Mouse (Mus musculus) cerebellum, adult 11 months (tissue): ENCODE data around the gene 0610012G03Rik.
A peak's percentile ranks its signal among the peaks of the same experiment; 100 is the strongest.

ENCODE experiments used
- DNase-seq: peaks from one replicate; pipeline ENCODE4 v3.0.0; 2022

Gene 0610012G03Rik

DNA sequence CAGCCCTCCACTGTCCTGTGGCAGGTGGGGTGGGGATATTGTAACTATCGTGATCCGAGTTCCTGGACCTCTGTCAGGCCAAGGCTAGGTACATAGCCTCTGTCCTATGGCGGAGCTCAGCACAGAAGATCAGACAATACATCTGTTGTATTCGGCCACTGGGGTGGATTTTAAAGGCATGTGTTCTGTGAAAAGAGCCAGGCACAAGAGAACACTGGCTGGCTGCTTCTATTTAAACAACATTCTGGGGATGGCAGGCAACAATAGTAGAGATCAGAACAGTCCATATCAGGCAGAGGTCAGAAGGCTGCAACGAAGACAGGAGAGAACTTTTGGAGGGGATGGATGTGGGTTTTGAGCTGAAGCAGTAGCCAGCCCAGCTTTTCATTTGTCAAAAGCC, 16.0 kb downstream of the 0610012G03Rik start:
- DNase-seq, result peak; percentile 34

DNA sequence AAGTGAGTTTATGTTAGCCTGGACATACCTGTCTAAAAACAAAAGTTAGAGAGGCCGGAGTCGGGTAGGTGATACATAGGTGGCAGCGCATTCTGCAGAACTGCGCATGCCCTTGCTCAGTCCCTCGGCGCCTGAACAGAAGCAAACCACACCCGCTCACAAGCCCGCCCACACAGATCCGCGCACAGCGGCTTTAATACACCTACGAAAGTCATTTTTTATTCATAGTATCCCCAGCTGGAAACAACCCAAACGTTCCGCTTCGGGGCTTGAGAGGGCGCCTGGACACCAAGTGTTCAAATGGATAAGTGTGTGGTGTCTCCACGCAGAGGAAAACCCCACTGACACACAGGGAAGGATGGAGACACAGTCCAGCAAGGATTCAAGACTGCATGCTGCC, 17.0 kb downstream of the 0610012G03Rik start:
- DNase-seq, result no peak

DNA sequence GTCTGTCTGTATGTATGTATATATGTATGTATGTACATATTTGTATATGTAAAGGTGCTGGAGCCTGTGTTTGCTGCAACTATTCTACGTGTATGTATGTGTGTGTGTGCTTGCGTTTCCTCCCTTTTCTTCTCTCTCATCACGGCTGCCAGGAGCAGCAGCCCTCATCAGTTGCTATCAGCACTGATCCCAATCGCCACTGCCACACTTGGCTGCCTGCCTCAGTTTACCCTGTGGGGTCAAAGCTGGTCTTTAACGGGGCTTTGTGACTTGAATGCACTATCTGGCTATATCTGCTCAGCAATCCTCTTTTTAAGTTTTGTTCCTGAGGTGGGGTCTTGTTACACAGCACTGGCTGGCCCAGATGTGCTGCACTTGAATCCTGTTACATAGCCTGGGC, 20.9 kb downstream of the 0610012G03Rik start:
- no peak for DNase-seq

DNA sequence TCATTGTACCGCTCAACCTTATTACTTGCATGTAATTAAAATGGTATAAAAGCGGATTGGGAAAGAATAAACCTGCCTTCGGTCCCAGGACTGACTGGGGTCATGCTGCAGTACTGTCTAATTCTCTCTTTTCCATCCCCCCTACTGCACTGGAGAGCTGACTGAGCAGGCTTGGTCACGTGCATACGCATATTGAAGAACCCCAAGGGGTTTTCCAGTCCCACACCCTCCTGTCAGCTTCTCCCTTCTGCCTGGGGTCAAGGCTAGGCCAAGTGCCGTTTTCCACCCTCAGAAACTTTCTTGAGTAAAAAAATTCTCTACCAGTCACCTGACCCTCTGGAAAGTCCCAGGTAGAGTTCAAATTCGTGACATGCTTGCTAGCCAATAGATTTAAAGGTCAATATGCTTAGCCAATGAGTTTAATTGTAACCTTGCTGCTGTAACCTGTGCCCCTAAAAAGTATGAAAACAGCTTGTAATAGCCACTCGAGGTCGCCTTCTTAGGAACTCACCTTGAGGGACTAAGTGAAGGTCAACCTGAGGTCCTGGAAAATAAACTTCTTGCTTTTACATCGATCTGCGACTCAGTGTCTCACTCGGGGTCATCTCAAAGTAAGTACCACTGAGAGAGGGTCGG, 21.6 kb downstream of the 0610012G03Rik start:
- no peak for DNase-seq

DNA sequence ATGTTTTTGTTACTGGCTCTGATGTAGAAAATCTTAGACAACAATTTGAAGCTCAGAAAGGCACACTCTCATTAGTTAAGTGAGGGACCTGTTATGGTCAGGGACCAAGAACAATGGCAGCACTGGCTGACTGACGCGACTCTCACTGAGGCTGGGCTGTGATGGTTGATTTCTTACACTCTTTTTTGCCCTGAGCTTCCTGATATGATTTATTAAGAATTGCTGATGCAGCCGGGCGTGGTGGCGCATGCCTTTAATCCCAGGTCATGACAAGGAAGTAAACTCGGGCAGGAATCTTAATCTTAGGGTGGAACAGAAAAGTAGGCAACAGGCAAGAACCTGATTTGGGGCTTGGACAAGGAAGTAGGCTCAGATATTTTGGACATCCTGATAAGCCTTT, 22.2 kb downstream of the 0610012G03Rik start:
- DNase-seq, result no peak

DNA sequence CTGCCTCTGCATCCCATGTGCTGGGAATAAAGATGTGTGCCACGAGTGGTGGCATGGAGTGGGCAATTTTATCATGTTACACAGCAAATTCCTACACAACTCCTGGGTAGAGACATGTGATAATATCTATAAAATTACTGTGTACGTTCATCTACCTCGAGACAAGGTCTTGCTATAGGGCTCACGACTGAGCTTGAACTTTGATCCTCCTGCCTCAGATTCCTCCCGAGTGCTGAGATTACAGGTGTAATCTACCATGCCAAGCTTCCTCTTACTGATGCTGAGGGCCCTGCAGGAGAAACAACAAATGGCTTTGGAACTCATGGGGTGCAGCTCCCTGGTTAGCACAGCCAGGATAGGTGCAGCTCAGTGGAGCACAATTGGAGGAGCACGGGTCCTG, 23.9 kb downstream of the 0610012G03Rik start:
- DNase-seq, result no peak

DNA sequence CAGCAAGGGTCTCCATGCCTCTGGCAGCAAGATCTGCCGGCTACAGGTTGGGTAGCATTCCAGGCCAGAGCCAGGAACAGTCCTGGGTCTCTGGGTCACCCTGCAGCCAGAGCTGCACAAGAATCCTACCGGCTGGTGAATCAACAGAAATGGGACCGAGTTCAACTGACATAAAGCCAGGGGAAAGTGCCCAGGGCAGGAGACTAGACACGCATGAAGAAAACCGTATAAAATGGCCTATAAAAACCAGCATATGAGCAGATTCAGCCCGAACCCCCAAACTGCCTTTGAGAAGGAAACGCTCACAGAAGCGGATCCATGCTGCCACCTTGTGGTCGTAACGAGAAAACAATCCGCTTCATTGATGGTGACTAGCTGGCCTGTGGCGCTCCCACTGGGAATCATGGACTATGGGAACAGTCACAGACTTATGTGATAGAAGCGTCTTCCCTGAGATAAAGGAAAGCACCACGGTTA, 30.0 kb downstream of the 0610012G03Rik start:
- DNase-seq, result peak; percentile 85

DNA sequence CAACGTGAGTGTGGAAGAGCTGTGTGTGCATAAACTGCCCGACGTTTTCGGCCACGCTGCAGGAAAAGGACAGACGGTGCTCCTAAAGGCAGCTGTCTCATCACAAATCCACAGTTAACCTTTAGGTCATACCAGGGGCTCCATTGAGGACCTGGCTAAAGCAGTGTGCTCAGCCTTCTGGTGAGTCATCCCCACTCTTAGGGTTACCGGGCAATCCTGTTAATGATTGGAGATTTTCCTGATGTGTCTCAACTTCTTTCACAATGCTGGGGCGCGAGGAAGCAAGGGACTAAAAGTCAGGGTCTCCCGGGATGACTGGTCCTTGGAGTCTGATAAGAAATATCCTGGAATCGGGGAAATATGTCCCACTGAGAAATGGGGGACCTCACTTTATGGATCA, 30.5 kb downstream of the 0610012G03Rik start:
- DNase-seq, result no peak

DNA sequence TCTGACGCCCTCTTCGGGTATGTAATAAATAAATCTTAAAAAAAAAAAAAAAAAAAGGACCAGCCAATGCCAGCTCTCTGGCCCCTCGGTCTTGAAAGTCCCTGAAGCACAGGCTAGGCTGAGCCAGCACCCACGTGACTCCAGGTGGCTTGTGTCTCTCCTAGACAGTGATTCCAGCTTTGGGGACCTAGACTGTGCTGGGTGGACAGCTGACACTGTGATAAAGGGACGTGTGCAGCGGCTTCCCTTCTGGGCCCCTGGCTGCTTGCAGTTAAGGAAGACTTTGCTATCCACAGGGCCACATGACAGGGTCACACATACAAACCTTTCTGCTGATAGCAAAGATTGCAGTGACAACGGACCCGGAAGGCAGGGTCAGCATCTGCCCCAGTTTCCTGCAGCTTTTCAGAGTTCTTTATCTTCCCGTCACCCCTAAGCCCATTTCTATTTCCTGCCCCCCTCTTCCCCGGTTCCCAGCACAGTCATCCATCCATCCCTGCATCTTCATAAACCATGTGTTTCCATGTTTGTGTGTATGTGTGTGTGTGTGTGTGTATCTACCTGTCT, 37.9 kb downstream of the 0610012G03Rik start:
- DNase-seq, result no peak

DNA sequence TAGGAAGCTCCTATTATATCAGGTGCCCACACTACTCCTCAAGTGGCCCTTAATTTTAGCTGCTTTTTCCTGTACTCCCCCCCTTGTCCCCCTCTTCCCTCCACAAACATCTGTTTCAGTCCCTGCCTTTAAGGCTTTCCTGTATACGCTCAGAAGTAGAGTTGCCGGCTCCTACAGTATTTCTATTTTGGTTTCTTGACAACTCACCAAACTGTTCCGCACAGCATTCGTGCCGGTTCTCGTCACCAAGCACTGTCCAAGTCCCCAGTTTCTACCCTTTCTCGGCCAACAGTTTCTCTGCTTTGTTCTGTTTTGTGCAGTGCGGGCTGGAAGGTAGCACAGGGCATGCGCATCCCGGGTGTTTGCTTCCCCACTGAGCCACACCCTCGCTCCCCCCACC, 39.3 kb downstream of the 0610012G03Rik start:
- no peak for DNase-seq

DNA sequence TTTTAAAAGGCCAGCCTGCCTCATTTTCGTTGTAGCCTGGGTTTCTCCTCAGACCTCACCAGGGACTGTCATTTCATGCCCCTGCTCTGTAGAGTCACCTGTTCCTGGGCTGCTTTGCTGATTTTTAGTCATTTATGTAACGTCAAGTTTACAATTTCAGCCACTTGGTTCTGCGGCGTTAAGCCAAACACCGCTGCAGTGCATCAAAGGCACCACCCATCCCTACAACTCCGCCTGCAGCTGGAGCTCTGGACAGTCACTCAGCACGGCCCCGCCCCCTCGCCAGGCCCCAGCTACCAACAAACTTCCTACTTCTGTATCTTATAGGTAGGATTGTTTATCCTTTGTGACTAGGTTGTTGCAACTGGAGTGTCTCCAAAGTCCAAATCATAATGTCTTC, 41.4 kb downstream of the 0610012G03Rik start:
- no peak for DNase-seq

DNA sequence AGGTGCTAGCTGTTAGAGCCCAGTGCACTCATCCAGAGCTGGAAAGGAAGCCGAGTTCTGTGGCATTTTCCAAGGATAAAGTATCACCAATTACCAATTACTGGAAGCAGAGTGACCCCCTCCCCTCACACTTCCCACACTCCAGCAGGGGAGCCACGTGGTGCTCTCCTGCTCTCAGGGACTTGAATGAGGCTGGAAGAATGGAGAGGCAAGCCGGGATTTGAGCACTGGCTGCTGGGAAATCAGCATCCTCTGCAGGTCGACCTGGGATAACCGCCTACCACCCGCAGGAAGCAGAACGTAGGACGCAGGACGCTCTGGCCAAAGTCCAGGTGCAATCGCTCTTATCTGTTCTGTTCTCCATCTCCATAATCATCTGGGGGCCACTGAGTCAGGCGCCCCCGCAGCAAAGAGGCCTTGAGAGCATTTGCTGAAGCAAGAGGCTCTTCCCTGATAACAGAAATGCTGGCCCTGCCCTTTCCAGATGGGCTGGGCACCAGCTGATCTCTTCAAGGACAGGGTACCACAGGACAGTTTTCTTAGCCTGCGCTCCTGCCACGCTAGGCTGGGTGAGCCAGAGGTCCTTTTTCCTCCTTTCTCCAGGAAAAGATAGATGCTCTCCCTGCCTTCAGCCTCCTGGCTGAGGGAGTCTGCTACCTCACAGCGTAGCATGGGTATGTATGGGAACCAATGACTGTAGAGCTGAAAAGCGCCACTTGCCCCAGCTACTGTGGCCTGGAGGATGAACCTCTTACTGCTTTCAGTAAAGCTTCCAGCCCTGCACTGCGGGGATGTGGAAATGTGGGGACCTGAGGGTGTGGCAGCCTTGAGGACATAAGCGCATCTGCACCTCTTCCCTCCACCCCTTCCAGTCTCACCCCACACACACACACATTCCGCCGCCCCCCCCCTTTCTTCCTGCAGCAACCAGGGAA, 42.1 kb downstream of the 0610012G03Rik start:
- no peak for DNase-seq

DNA sequence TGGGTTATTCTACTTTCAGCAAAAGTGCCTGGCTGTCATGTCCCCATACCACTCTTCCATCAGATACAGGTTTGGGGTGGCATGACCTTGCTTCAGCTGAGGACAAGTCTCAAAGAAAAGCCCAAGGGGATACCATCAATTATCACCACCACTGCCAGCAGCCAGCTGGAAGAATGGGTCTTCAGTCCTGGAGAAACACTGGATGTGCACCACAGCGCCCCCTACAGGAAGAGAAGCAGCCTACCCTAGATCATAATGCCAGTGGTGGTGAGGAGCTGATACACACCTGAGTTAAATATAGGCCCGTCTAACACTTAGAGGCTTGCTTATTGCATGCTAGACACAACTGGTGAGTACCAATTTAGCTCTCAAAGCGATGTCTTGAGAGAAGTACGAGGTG, 43.0 kb downstream of the 0610012G03Rik start:
- no peak for DNase-seq

DNA sequence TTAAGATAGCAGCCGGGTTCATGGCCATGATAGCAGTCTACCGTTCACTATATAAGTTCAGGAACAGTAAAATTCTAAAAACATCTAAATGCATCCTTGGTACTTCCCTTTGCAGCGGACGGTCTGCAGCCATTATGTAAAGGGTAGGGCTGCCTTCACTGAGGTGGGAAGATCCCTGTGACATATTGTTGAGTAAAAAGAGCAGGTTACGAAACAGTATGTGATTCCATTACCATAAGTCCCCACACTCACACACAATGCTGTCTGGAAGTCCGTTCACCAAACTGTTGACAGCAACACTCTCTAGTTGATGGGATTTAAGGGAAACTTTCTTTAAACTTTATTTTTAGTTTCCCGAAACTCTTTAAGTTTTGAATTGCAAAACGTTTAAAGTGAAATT, 45.1 kb downstream of the 0610012G03Rik start:
- no peak for DNase-seq

DNA sequence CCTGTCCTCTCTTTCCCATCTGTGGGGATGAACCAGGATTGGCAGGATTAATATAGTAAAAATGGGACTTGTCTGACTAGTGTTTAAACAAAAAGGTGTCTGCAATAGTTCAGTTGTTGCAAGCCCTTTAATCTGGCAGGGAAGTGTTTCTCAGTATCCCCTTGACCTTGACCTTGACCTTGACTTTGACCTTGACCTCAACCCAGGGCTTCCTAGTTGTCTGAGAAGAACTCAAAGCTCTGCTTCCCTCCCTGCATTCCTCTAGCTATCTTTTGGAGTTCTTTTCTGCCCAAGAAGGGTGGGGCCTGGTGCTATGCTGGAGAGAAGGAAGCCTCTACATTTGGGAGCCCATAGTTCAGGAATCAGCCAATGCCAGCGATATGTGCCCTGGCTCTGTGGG, 46.4 kb downstream of the 0610012G03Rik start:
- DNase-seq, result no peak

DNA sequence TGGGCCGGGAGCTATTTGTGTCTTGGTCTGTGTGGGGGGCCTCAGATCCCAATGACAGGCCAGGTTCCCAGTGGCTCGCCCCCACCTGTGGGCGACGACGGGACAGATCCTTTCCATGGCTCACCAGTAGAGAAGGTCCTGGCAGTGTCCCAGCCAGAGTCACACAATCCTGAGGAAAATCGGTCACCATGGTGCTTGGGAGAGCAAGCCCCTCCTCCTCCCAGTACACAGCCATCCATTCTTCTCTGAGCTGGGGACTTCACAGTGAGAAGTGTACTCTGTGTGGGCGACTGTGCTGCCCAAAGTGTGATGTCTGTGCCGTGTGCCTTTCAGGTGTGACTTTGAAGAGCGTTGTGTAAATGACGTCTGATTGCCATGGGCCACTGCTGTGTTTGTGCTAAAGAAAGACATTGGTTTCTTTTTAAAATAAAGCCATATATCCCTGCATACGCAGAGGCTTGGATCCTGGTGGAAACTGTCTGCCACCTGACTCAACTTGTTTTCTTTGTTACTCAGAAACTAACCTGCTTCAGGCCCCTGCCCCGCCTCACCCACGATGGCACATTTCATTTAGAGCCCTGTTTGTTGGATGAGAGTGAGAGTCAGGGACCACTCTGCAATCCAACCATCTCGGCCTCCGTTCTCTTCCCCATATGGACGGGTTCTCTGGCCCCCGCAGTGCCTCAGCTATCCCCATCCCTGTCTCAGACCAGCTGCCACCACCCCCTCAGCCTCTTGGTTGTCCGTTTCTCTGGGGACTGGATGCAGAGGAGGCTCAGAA, 49.6 kb downstream of the 0610012G03Rik start:
- no peak for DNase-seq
